Mouse (Mus musculus) lung, postnatal 36 days (tissue): Measurements from ENCODE around the gene Ofcc1.

Experiments used
- DNase-seq: peaks from one replicate; pipeline ENCODE4 v3.0.0; 2022; ENCODE audit warnings: mixed read lengths

Gene Ofcc1

GRCm38 (mm10) chr13:40236356-40236755, 124.9 kb downstream of the Ofcc1 start:
- no peak for DNase-seq

GRCm38 (mm10) chr13:40208314-40208713, 152.9 kb downstream of the Ofcc1 start:
- no peak for DNase-seq

- DNase-seq, result no peak
These were observed 179.5 kb downstream of the Ofcc1 start for GRCm38 (mm10) chr13:40181786-40182185.

DNA sequence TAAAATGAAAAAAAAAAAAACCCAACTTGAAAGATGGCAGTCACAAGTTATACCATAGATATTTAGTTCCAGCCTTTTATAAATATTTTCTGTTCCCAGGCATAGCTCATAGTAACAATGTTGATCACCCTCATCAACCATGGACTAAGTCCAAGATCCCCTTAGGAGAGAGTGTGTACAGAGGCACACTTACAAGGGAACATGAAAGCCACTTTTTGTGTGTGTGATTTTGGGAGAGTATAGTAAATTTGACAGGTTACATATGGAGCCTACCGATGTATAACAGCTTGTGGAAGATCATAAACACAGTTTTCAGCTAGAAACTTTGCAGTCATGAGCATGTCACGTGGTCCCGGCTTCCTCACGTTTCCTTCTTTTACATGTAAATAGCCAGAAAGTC, 189.5 kb downstream of the Ofcc1 start:
- DNase-seq, result no peak

DNA sequence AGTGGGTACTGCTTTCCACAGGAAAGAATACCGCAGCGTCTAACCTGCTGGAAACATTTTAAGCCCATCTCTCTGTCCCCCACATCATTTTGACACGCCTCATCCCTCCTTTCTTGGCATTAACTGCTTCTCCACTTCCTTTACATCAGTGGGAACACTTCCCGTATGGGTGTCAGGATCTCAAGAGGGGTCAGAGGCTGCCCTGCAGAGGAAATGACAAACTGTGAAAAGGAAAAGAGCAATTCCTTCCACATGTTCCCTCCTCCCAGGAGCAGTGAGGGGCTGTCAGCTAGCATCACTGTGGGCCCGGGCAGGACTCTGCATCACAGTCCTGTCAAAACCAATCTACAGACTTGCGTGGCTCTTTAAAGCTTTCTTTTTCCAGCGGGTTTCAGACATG, 193.4 kb downstream of the Ofcc1 start:
- DNase-seq, result no peak

DNA sequence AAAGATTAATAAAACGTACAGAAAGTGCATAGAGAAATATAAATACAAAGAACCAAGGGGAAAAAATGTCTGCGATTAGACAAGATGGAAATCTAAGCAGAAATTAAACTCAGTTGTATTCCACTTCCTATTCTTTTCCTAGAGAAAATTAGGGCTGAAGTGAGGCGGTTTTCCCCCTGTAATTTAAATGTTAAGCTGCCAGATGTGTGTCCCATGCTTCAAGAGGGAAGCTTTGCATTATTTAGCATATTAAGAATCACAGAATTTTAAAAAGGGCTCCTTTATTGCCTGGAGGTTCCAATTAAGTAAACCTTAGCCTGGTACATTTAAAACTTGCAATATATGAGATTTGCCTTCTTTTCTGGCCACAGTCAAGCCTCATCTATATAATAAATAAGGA, 205.8 kb downstream of the Ofcc1 start:
- no peak for DNase-seq

GRCm38 (mm10) chr13:40139906-40140305, 221.3 kb downstream of the Ofcc1 start:
- DNase-seq, result no peak

DNA sequence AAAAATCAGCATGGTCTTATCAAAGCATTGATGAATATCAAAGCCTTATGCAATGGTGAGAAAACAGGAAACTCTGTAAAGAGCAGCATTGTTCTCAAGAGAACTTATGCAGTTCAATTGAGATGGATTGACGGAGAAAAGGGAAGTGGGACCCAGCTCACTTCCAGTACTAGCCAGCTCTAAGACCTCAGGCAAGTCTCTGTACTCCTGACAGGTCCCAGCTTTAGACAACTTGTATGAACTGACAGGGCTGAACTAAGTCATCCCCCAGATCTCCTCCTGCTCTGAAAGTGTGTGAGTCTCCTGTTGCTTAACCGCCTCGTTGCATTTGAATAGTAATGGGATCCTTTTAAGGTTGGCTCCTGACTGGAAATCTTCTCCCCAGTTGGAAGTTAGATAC, 225.2 kb downstream of the Ofcc1 start:
- DNase-seq, result no peak

- DNase-seq, result no peak
These were observed 225.6 kb downstream of the Ofcc1 start for GRCm38 (mm10) chr13:40135670-40136069.

GRCm38 (mm10) chr13:40123868-40124267, 237.4 kb downstream of the Ofcc1 start:
- no peak for DNase-seq

GRCm38 (mm10) chr13:40112336-40112735, 248.9 kb downstream of the Ofcc1 start:
- DNase-seq, result no peak

DNA sequence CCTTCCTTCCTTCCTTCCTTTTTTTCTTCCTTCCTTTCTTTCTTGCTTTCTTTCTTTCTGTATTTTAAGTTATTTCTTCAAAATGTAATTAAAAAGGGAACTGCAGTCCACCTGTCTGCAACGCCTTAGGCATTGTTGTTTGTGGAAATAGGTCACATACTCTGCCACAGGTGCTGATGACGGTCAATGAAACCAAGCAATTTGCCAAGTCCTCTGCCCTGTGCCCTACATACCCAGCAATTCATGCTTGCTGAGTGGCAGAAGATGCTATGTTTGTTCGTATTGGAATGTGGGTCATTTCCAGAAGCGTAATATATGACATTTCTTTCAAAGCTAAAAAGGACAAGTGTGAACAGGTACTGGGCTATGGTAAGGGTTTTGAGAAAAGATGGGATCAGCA, 285.0 kb downstream of the Ofcc1 start:
- no peak for DNase-seq

DNA sequence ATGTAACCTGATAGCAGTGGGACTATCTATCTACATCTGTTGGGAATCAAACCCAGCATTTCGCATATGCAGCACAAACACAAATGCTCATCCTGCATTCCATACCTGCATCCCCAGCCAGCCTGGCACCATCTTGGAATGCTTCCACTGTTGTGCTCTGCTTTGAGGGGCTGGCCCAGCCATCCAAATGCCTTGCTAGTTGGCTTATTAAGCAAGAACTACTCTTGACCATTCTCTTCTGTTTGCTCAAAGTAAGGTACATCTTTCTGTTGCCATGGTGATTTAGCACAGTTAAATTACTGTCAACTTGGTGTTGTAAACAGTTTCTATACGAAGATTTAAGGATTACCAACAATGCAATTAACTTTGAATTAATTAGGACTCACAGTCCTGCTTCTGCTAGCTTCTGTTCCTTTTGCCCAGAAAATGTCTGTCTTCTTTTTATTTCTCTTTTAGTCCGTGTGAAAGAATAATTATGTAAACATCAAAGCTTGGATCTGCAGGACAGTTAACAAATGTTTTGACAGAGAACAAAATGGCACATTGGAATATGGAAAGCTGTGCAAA, 286.3 kb downstream of the Ofcc1 start:
- DNase-seq, result no peak

DNA sequence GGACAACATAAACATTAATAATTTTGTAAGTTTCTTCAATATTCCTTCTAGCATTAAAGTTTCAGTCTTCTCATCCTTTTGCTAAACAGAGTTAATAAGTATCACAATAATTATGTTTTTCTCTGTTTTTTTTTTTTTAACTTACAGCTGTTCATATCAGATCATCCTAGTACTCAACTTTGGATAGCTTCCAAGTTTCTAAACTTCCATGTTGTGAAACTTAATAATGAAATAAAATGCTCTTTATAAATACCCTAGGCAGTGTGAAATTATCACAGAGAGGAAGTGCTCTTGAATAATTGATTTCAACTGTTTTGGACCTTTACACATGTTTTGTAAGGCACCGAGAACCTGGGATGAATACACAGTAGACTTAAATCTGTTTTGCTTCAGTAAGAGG, 291.2 kb downstream of the Ofcc1 start:
- DNase-seq, result no peak

DNA sequence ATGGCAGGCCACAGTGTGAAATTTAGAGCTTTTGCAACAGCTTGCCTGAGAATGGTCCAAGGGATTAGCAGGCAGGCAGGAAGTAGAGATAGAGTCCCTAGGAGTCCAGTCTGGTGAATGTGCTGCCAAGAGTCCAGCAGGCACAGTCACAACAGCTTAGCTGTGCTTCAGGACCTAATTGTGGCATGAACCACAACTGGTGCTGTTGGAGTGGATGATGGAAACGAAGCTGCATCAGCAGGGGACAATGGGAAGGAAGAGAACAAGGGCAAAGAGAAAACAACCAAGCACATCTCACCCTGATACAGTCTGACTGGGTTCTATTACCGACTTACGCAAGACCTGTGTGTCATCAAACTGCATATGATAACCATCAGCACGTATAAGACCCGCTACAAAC, 300.0 kb downstream of the Ofcc1 start:
- DNase-seq, result no peak

DNA sequence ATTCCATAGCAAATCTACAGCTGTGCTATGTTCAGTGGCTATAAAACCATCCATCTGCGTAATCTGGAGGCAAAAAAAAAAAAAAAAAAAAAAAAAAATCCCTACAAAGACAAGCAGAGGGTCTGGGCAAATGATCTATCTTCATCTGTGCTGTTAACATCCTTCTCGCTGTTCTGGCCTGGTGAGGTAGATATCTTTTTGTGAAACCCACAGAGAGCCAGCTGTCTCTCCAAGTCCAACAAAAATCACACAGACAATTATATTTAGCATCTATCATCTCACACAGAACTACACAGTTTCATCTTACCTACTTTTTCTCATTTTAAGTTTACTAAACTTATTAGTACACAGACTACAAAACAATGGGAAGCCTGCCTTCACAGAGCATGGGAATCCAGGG, 323.4 kb downstream of the Ofcc1 start:
- no peak for DNase-seq

- DNase-seq, result no peak
These were observed 324.1 kb downstream of the Ofcc1 start for GRCm38 (mm10) chr13:40036981-40037765.

GRCm38 (mm10) chr13:40029426-40029825, 331.8 kb downstream of the Ofcc1 start:
- no peak for DNase-seq

GRCm38 (mm10) chr13:40028827-40029226, 332.4 kb downstream of the Ofcc1 start:
- DNase-seq, result no peak

- DNase-seq, result no peak
These were observed 335.4 kb downstream of the Ofcc1 start for GRCm38 (mm10) chr13:40025816-40026215.

- no peak for DNase-seq
These were observed 338.0 kb downstream of the Ofcc1 start for GRCm38 (mm10) chr13:40023201-40023777.

DNA sequence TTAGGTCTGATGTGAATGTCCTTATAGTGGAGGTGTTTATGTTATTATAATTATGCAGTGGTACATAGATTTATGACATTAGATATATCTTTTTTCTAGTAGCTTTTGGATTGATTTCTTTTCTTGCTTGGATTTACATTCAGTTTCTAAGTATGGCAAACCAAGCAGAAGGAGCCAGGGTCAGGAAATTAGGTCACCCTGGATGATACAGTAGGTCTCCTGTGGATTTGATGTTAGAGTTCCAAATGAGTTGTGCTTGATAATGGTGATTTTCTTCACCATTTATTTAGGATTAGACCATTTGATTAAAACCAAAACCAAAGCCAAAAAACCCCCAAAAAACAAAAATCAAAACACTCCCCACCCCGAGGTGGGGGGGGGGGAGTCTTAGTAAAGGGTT, 338.6 kb downstream of the Ofcc1 start:
- no peak for DNase-seq

GRCm38 (mm10) chr13:40000236-40000635, 361.0 kb downstream of the Ofcc1 start:
- no peak for DNase-seq

DNA sequence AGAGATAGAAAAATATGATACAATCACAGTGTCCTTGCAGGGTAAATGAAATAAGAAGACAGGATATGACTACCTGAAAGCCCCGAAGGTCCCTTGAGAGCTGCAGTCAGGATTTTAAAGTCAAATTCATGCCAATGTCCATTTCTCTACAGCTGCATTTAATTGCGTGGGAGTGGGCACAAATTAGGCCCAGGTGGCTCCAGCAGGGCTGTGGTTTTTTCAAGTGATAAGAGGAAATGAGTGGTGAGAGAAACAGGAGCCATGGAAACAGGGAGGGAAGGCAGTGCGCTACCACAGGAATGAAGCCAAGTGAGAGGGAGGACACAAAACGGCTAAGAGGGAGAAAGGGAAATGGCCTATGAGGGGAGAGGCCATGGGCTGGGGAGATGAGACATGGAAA, 363.3 kb downstream of the Ofcc1 start:
- no peak for DNase-seq
